Mouse (Mus musculus): ENCODE measurements around the gene Myo19. TPM values are rescaled to one million over a fixed set of nuclear protein-coding genes. Genes with fewer than 3 reads are reported as not detected.

Myo19 gene
- 2.2 TPM for polyA plus RNA-seq (2017; shearing (Covaris generic))

GRCm38 (mm10) chr11:84879772-84880464, at the start of gene Myo19, which contains the start of gene Pigw:
Myo19 (plus strand) TSS chr11:84880148.
Pigw (minus strand) TSS chr11:84880285.

GRCm38 (mm10) chr11:84870337-84871043, 9.5 kb upstream of the Myo19 start, which contains the start of gene Ggnbp2:
Ggnbp2 (minus strand) TSS chr11:84870817.

GRCm38 (mm10) chr11:84916053-84916702, 36.2 kb downstream of the Myo19 start, which contains the start of gene Znhit3:
Znhit3 (minus strand) TSS chr11:84916366.

GRCm38 (mm10) chr11:84957591-84958270, 77.8 kb downstream of the Myo19 start, which contains the start of gene Car4:
Car4 (plus strand) TSS chr11:84957786.

Other genes with a start within 250 kb of the Myo19 start
- 28.7 TPM for gene Mrm1, start 60.6 kb upstream of the Myo19 start, polyA plus RNA-seq (2017; shearing (Covaris generic))
- 22.5 TPM for gene Dhrs11, start 51.2 kb upstream of the Myo19 start, polyA plus RNA-seq (2017; shearing (Covaris generic))
- gene Ggnbp2, start 9.3 kb upstream of the Myo19 start, polyA plus RNA-seq (2017; shearing (Covaris generic)) = 125 TPM
- 3.2 TPM for gene Pigw, start 137 bp downstream of the Myo19 start, polyA plus RNA-seq (2017; shearing (Covaris generic))
- gene Znhit3, start 36.2 kb downstream of the Myo19 start, polyA plus RNA-seq (2017; shearing (Covaris generic)) = 34.5 TPM
- gene Car4, start 77.6 kb downstream of the Myo19 start, polyA plus RNA-seq (2017; shearing (Covaris generic)) = not detected

All from effector memory CD4-positive, alpha-beta T cell, adult 7 months (primary cell).